Mouse (Mus musculus) lung, adult 2 months (tissue): ENCODE data around the gene Nudt4.

Experiments
- CTCF ChIP-seq: fragments of 200-500 bp; IDR thresholded peaks from 2 replicates; pipeline ENCODE4 v1.5.1; 2011; ENCODE audit warnings: mild to moderate bottlenecking, low read length, control low read depth; ENCODE audit not compliant: insufficient read depth
- POLR2A ChIP-seq: fragments of 200-500 bp; IDR thresholded peaks from 2 replicates; pipeline ENCODE4 v1.6.1; 2011; ENCODE audit warnings: low read depth, mild to moderate bottlenecking, control low read depth, low read length, borderline replicate concordance; ENCODE audit errors: extremely low read depth

DNA sequence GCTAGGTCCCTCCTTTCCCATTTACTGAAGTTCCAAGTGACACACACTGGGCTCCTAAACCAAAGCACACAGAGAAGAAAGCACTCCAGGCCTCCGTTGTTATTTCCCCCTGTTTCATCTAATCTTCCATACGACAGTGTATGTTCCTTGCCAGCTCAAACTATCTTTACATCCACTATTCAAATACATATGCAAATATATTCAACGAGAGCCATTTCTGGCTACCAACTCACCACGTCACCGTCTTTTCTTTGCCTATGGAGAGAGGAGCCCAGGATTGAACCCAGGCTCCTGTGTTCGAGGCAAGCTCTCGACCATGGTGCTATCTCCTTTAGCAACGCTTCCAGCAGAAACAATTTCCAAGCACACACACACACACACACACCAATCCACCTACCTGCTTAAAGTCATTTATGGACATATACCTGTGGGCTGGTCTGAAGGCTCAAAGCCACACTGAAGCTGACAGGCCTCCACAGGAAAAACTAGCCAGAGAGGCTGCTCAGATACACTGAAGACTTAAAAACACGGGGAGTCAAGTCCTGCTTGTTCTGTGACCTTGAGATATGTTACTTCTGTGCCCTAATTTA, 3.5 kb downstream of the Nudt4 start:
- TF ChIP-seq POLR2A: no peak
- no peak for TF ChIP-seq CTCF
